Mouse (Mus musculus): ENCODE measurements around the gene Fh1. TPM values are rescaled to one million over a fixed set of nuclear protein-coding genes. Genes with fewer than 3 reads are reported as not detected.

The Fh1 gene
- 97.5 and 98.0 TPM in 2 replicates for polyA plus RNA-seq (2012; rRNA removed)

- peak; percentile 91 for DNase-seq (ENCODE audit: low spot score)
Observed at GRCm38 (mm10) chr1:175625257-175625879, at the start of gene Fh1. Gene Fh1, minus strand, starts transcription at chr1:175625635.

- DNase-seq (ENCODE audit: low spot score), result no peak
Observed at GRCm38 (mm10) chr1:175675116-175675515, 49.7 kb upstream of the Fh1 start.

GRCm38 (mm10) chr1:175673563-175674325 lies 48.3 kb upstream of the Fh1 start:
- no peak for DNase-seq (ENCODE audit: low spot score)

- no peak for DNase-seq (ENCODE audit: low spot score)
Observed at GRCm38 (mm10) chr1:175671626-175672025, 46.2 kb upstream of the Fh1 start.

- DNase-seq (ENCODE audit: low spot score), result no peak
Observed at GRCm38 (mm10) chr1:175670042-175670441, 44.6 kb upstream of the Fh1 start.

GRCm38 (mm10) chr1:175669456-175669855 lies 44.0 kb upstream of the Fh1 start:
- DNase-seq (ENCODE audit: low spot score), result no peak

- DNase-seq (ENCODE audit: low spot score), result no peak
Observed at GRCm38 (mm10) chr1:175668666-175669405, 43.4 kb upstream of the Fh1 start.

GRCm38 (mm10) chr1:175659900-175660299 lies 34.5 kb upstream of the Fh1 start:
- no peak for DNase-seq (ENCODE audit: low spot score)

GRCm38 (mm10) chr1:175648615-175649014 lies 23.2 kb upstream of the Fh1 start:
- DNase-seq (ENCODE audit: low spot score), result no peak

- no peak for DNase-seq (ENCODE audit: low spot score)
Observed at GRCm38 (mm10) chr1:175646952-175647351, 21.5 kb upstream of the Fh1 start.

GRCm38 (mm10) chr1:175643496-175644265 lies 18.2 kb upstream of the Fh1 start:
- no peak for DNase-seq (ENCODE audit: low spot score)

- no peak for DNase-seq (ENCODE audit: low spot score)
Observed at GRCm38 (mm10) chr1:175640435-175641150, 15.2 kb upstream of the Fh1 start.

GRCm38 (mm10) chr1:175639072-175639471 lies 13.6 kb upstream of the Fh1 start:
- no peak for DNase-seq (ENCODE audit: low spot score)

GRCm38 (mm10) chr1:175637677-175638076 lies 12.2 kb upstream of the Fh1 start:
- DNase-seq (ENCODE audit: low spot score), result no peak

- DNase-seq (ENCODE audit: low spot score), result no peak
Observed at GRCm38 (mm10) chr1:175632470-175632869, 7.0 kb upstream of the Fh1 start.

GRCm38 (mm10) chr1:175631721-175632221 lies 6.3 kb upstream of the Fh1 start:
- no peak for DNase-seq (ENCODE audit: low spot score)

GRCm38 (mm10) chr1:175631080-175631479 lies 5.6 kb upstream of the Fh1 start:
- no peak for DNase-seq (ENCODE audit: low spot score)

- no peak for DNase-seq (ENCODE audit: low spot score)
Observed at GRCm38 (mm10) chr1:175630345-175630744, 4.9 kb upstream of the Fh1 start.

- no peak for DNase-seq (ENCODE audit: low spot score)
Observed at GRCm38 (mm10) chr1:175629248-175629647, 3.8 kb upstream of the Fh1 start.

- no peak for DNase-seq (ENCODE audit: low spot score)
Observed at GRCm38 (mm10) chr1:175625990-175626692, 706 bp upstream of the Fh1 start.

Data from urinary bladder, adult 2 months (tissue).